Mouse (Mus musculus): ENCODE results near the gene Slc39a5. TPM values are rescaled to one million over a fixed set of nuclear protein-coding genes. Genes with fewer than 3 reads are reported as not detected.

Gene Slc39a5
- 0.57 TPM for polyA plus RNA-seq (2015; fragmentation: Illumina TruSeq; extraction: RNeasy Lipid Tissue Mini Kit (QIAGEN cat#74804); ENCODE audit: low read depth, low replicate concordance)

DNA sequence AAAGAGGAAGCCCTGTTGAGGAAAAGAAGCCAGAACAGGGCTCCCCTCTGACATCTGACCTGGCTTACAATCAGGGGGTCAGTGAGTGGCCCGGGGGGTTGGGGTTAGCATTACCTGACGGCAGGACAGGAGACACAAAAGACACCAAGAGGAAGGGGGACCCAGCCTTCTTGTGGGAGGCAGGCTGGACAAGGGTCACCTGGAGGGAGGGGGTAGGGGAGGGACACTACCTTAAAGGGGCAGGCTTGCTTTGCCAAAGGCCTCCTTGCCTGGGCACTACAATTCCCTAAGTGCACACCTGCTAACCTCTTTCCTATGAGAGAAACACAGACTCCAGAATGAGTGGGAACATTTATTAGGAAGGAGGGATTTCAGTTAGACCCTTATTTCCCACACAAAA is at the start of gene Slc39a5:
Gene Slc39a5 (minus strand): TSS at position 174 of the 400 bp plus-strand sequence.

GRCm38 (mm10) chr10:128411211-128412054 is 10.4 kb upstream of the Slc39a5 start, which contains the start of the genes Nabp2 and Rnf41:
Nabp2 (minus strand) TSS chr10:128411492.
Rnf41 (plus strand) TSS chr10:128411657.

DNA sequence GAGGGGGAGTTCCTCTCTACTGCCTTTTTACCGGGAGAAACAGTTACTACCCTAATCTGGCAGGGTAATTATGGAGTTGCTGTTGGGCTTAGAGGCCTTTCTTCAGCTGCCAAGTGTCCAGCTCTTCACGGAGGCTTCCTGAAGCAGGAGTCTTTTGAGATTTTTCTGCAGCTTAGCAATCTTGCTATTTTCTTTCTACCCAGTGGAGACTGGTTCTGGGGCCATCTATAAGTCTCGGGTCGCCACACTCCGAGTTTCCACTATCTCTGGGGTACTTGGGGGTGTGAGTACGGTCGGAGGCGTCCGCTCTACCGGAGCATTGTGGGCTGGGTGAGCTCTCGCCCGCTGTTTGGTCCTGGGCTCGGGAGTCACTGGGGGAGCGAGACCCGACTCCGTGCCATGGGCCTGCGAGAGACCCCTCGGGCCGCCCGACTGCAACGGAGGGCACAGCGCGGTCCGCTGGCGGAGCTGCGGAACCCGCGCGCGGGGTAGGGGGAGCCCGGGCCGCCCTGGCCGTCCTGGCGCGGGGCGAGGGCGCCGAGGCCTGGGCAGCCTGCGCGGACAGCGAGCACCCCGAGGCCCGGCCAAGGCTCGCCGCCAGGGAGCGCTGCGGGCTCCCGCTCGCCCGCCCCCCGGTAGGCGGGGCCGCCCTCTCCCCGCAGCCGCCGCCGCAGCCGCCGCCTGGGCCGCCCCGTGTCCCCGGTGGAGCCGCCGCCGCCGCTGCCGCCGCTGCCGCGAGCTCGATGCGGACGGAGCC is 24.4 kb downstream of the Slc39a5 start, which contains the start of gene Ankrd52:
Gene Ankrd52 (plus strand): TSS at position 661 of the 757 bp plus-strand sequence.

GRCm38 (mm10) chr10:128368402-128369217 is 32.4 kb downstream of the Slc39a5 start, which contains the start of gene Coq10a:
Coq10a (minus strand) TSS chr10:128368997.

Other genes starting within 250 kb of the Slc39a5 start
- 11.2 TPM for gene Rbms2, start 220.9 kb downstream of the Slc39a5 start, polyA plus RNA-seq (2015; fragmentation: Illumina TruSeq; extraction: RNeasy Lipid Tissue Mini Kit (QIAGEN cat#74804); ENCODE audit: low read depth, low replicate concordance)
- 39.5 TPM for gene Gls2, start 206.8 kb downstream of the Slc39a5 start, polyA plus RNA-seq (2015; fragmentation: Illumina TruSeq; extraction: RNeasy Lipid Tissue Mini Kit (QIAGEN cat#74804); ENCODE audit: low read depth, low replicate concordance)
- gene Spryd4, start 189.4 kb downstream of the Slc39a5 start, polyA plus RNA-seq (2015; fragmentation: Illumina TruSeq; extraction: RNeasy Lipid Tissue Mini Kit (QIAGEN cat#74804); ENCODE audit: low read depth, low replicate concordance) = 11.4 TPM
- not detected for gene Mip, start 175.4 kb downstream of the Slc39a5 start, polyA plus RNA-seq (2015; fragmentation: Illumina TruSeq; extraction: RNeasy Lipid Tissue Mini Kit (QIAGEN cat#74804); ENCODE audit: low read depth, low replicate concordance)
- gene Timeless, start 169.2 kb downstream of the Slc39a5 start, polyA plus RNA-seq (2015; fragmentation: Illumina TruSeq; extraction: RNeasy Lipid Tissue Mini Kit (QIAGEN cat#74804); ENCODE audit: low read depth, low replicate concordance) = 4.7 TPM
- not detected for gene Apon, start 147.1 kb downstream of the Slc39a5 start, polyA plus RNA-seq (2015; fragmentation: Illumina TruSeq; extraction: RNeasy Lipid Tissue Mini Kit (QIAGEN cat#74804); ENCODE audit: low read depth, low replicate concordance)
- gene Apof, start 132.6 kb downstream of the Slc39a5 start, polyA plus RNA-seq (2015; fragmentation: Illumina TruSeq; extraction: RNeasy Lipid Tissue Mini Kit (QIAGEN cat#74804); ENCODE audit: low read depth, low replicate concordance) = not detected
- gene Stat2, start 130.7 kb downstream of the Slc39a5 start, polyA plus RNA-seq (2015; fragmentation: Illumina TruSeq; extraction: RNeasy Lipid Tissue Mini Kit (QIAGEN cat#74804); ENCODE audit: low read depth, low replicate concordance) = 22.9 TPM
- gene Il23a, start 102.5 kb downstream of the Slc39a5 start, polyA plus RNA-seq (2015; fragmentation: Illumina TruSeq; extraction: RNeasy Lipid Tissue Mini Kit (QIAGEN cat#74804); ENCODE audit: low read depth, low replicate concordance) = 0.46 TPM
- 13.7 TPM for gene Pan2, start 97.9 kb downstream of the Slc39a5 start, polyA plus RNA-seq (2015; fragmentation: Illumina TruSeq; extraction: RNeasy Lipid Tissue Mini Kit (QIAGEN cat#74804); ENCODE audit: low read depth, low replicate concordance)
- 94.6 TPM for gene Cnpy2, start 78.8 kb downstream of the Slc39a5 start, polyA plus RNA-seq (2015; fragmentation: Illumina TruSeq; extraction: RNeasy Lipid Tissue Mini Kit (QIAGEN cat#74804); ENCODE audit: low read depth, low replicate concordance)
- gene Cs, start 63.5 kb downstream of the Slc39a5 start, polyA plus RNA-seq (2015; fragmentation: Illumina TruSeq; extraction: RNeasy Lipid Tissue Mini Kit (QIAGEN cat#74804); ENCODE audit: low read depth, low replicate concordance) = 216 TPM
- 67.8 TPM for gene Coq10a, start 32.2 kb downstream of the Slc39a5 start, polyA plus RNA-seq (2015; fragmentation: Illumina TruSeq; extraction: RNeasy Lipid Tissue Mini Kit (QIAGEN cat#74804); ENCODE audit: low read depth, low replicate concordance)
- gene Ankrd52, start 24.1 kb downstream of the Slc39a5 start, polyA plus RNA-seq (2015; fragmentation: Illumina TruSeq; extraction: RNeasy Lipid Tissue Mini Kit (QIAGEN cat#74804); ENCODE audit: low read depth, low replicate concordance) = 25.4 TPM
- 120 TPM for gene Nabp2, start 10.3 kb upstream of the Slc39a5 start, polyA plus RNA-seq (2015; fragmentation: Illumina TruSeq; extraction: RNeasy Lipid Tissue Mini Kit (QIAGEN cat#74804); ENCODE audit: low read depth, low replicate concordance)
- 73.7 TPM for gene Rnf41, start 10.4 kb upstream of the Slc39a5 start, polyA plus RNA-seq (2015; fragmentation: Illumina TruSeq; extraction: RNeasy Lipid Tissue Mini Kit (QIAGEN cat#74804); ENCODE audit: low read depth, low replicate concordance)
- gene Smarcc2, start 58.0 kb upstream of the Slc39a5 start, polyA plus RNA-seq (2015; fragmentation: Illumina TruSeq; extraction: RNeasy Lipid Tissue Mini Kit (QIAGEN cat#74804); ENCODE audit: low read depth, low replicate concordance) = 140 TPM
- gene Myl6, start 92.9 kb upstream of the Slc39a5 start, polyA plus RNA-seq (2015; fragmentation: Illumina TruSeq; extraction: RNeasy Lipid Tissue Mini Kit (QIAGEN cat#74804); ENCODE audit: low read depth, low replicate concordance) = 1,213 TPM
- 33.8 TPM for gene Myl6b, start 97.5 kb upstream of the Slc39a5 start, polyA plus RNA-seq (2015; fragmentation: Illumina TruSeq; extraction: RNeasy Lipid Tissue Mini Kit (QIAGEN cat#74804); ENCODE audit: low read depth, low replicate concordance)
- 8.8 TPM for gene Esyt1, start 124.6 kb upstream of the Slc39a5 start, polyA plus RNA-seq (2015; fragmentation: Illumina TruSeq; extraction: RNeasy Lipid Tissue Mini Kit (QIAGEN cat#74804); ENCODE audit: low read depth, low replicate concordance)
- gene Zc3h10, start 146.5 kb upstream of the Slc39a5 start, polyA plus RNA-seq (2015; fragmentation: Illumina TruSeq; extraction: RNeasy Lipid Tissue Mini Kit (QIAGEN cat#74804); ENCODE audit: low read depth, low replicate concordance) = 13.1 TPM
- gene Rpl41, start 148.1 kb upstream of the Slc39a5 start, polyA plus RNA-seq (2015; fragmentation: Illumina TruSeq; extraction: RNeasy Lipid Tissue Mini Kit (QIAGEN cat#74804); ENCODE audit: low read depth, low replicate concordance) = 1,818 TPM
- gene Pa2g4, start 164.8 kb upstream of the Slc39a5 start, polyA plus RNA-seq (2015; fragmentation: Illumina TruSeq; extraction: RNeasy Lipid Tissue Mini Kit (QIAGEN cat#74804); ENCODE audit: low read depth, low replicate concordance) = 67.6 TPM
- 6.3 TPM for gene Erbb3, start 188.4 kb upstream of the Slc39a5 start, polyA plus RNA-seq (2015; fragmentation: Illumina TruSeq; extraction: RNeasy Lipid Tissue Mini Kit (QIAGEN cat#74804); ENCODE audit: low read depth, low replicate concordance)
- gene Rps26, start 225.5 kb upstream of the Slc39a5 start, polyA plus RNA-seq (2015; fragmentation: Illumina TruSeq; extraction: RNeasy Lipid Tissue Mini Kit (QIAGEN cat#74804); ENCODE audit: low read depth, low replicate concordance) = 372 TPM
- 6.7 TPM for gene Ikzf4, start 244.8 kb upstream of the Slc39a5 start, polyA plus RNA-seq (2015; fragmentation: Illumina TruSeq; extraction: RNeasy Lipid Tissue Mini Kit (QIAGEN cat#74804); ENCODE audit: low read depth, low replicate concordance)

Data from brain, adult 10 weeks (tissue).